Mouse (Mus musculus) granulocyte monocyte progenitor cell, adult 5-6 weeks (primary cell): ENCODE data around the gene Vmn2r100. TPM values are rescaled to one million over a fixed set of nuclear protein-coding genes. Genes with fewer than 3 reads are reported as not detected.

Source experiments
- ATAC-seq: replicated peaks from 2 replicates; pipeline ENCODE4 v1.8.0; 2016; ENCODE audit warnings: mild to moderate bottlenecking, moderate TSS enrichment, inconsistent platforms; ENCODE audit not compliant: poor library complexity, severe bottlenecking
- total RNA-seq, 2 experiments: library from RNA; stranded (forward) in 1 of 2; stranded (reverse) in 1 of 2; fragments of 200-712, 200-1000 nt in 1 of 2; fragments of >200 nt in 1 of 2; fragmentation: Nextera tagmentation in 1 of 2; gene quantifications; 2 replicates each; pipeline ENCODE4 v1.2.3; 2014 to 2017

Gene Vmn2r100
- total RNA-seq (2014; fragmentation: Nextera tagmentation): not detected in 2 replicates
- total RNA-seq (2017): not detected in 2 replicates

DNA sequence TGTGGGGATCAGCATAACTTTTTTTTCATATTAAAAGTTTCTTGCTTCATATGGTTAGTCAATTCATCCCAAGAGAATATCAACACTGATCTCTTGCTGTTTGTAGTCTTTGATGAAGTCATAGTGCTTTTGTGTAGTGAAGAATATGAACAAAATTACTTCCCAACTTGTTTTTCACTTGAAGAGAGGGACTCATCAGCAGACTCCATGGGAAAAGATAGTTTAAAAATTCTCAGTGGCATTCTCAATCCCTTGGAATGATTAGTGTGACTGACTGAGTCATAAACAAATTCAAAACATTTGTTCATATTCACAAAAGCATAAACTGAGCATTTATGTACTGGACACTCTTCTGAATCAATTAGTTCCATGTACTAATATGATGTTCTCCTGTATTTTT, at the start of gene Vmn2r100:
Vmn2r100 (plus strand) TSS at position 301 of the 400 bp plus-strand sequence.
- ATAC-seq: no peak

DNA sequence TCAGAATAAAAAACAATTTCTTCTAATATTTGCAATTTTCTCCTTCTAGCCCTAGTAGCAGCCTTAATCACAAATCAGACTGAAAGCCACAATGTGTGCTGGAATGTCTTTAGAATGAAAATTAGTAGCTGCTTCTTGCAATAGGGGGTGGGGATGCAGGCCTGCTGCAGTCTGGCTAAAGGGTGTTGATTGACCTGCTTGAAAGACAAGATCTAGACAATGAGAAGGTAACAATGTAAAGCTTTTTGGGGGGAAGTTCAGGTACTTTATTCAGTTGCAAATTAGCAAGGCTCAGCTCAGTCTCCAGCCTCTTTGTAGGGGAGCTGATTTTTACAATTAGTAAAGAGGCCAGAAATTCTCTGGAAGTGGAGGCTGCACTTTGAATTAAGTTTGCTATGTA, 21.7 kb upstream of the Vmn2r100 start:
- no peak for ATAC-seq

DNA sequence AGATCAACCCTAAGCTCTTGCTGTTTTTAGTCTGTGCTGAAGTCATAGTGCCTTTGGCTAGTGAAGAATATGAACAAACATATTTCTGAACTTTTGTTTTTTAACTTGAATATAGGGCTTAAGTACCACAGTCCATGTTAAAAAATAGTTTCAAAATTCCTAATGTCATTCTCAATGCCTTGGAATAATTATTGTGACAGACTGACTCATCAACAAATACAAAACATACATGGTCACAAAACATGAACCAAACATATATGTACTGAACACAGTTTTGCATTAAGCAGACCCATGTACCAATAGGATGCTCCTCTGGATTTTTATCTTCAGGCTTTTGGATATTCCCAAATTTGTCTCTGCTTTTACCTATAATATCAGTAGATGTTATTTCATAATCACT, 72.4 kb downstream of the Vmn2r100 start, which contains the start of gene Vmn2r101:
Vmn2r101 (plus strand) TSS at position 301 of the 400 bp plus-strand sequence.
- ATAC-seq: no peak

Other genes with a start within 250 kb of the Vmn2r100 start
- not detected in 2 replicates for gene Vmn2r99, start 142.8 kb upstream of the Vmn2r100 start, total RNA-seq (2014; fragmentation: Nextera tagmentation)
- not detected in 2 replicates for gene Vmn2r99, start 142.8 kb upstream of the Vmn2r100 start, total RNA-seq (2017)
- gene Vmn2r101, start 72.5 kb downstream of the Vmn2r100 start, total RNA-seq (2014; fragmentation: Nextera tagmentation): not detected in 2 replicates
- gene Vmn2r101, start 72.5 kb downstream of the Vmn2r100 start, total RNA-seq (2017): not detected in 2 replicates
- not detected in 2 replicates for gene Vmn2r102, start 155.6 kb downstream of the Vmn2r100 start, total RNA-seq (2014; fragmentation: Nextera tagmentation)
- not detected in 2 replicates for gene Vmn2r102, start 155.6 kb downstream of the Vmn2r100 start, total RNA-seq (2017)